Mouse (Mus musculus) bone marrow, adult 2 months (tissue): ENCODE measurements around the gene Lrtm1.

Experiments
- CTCF ChIP-seq: fragments of 200-500 bp; IDR thresholded peaks from 2 replicates; pipeline ENCODE4 v1.5.1; 2011; ENCODE audit warnings: low read length, control low read depth; ENCODE audit not compliant: control insufficient read depth, insufficient read depth
- POLR2A ChIP-seq: fragments of 200-500 bp; IDR thresholded peaks from 2 replicates; pipeline ENCODE4 v1.6.1; 2011; ENCODE audit warnings: low read depth, mild to moderate bottlenecking, control low read depth, low read length, borderline replicate concordance; ENCODE audit not compliant: control insufficient read depth

GRCm38 (mm10) chr14:29042355-29042754 lies 24.3 kb downstream of the Lrtm1 start:
- no peak for TF ChIP-seq CTCF
- TF ChIP-seq POLR2A: no peak
